Mouse (Mus musculus): ENCODE measurements around the gene D930048N14Rik.
A peak's percentile ranks its signal among the peaks of the same experiment; 100 is the strongest.
"Not testable (repeated sequence)": the region's sequence is repeated elsewhere in the genome, so short reads cannot be mapped to it uniquely, and the experiment has no call there.

Gene D930048N14Rik

DNA sequence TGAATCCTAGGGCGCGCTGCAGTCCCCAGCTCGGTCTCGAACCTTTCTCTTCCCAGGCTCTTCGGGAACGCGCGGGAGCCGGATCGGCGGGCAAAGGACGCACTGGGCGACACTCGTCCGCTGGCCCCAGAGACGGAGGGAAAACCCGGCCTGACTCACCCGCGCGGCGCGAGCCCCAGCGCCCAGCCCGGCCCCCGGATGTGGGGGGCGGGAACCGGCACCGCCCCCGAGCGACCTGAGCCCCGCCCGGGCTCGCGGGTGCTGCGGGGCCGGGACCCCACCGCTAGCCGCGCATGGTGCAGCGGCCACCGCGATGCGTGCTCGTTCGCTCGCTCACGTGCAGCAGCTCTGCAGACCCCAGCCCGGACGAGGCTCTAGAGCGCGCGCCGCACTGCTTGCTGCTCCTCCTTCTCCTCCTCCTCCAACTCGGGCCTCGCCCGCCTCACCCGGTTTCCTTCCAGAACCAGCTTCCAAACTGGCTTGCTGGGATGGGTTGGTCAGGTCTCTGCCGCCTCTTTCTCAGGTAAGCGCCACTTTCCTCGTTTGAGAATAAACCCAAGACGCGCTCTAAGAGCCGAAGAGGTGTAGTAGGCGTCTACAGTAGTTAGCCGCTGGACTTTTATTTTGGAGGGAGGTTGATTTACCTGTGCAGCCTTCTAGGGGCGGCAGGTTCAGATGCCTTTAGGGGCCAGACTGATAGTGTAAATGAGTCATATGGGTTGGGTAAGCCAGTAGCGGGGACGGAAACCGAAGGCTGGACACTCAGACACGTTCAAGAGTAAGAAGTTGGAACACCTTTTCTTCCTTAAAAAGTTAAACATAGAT, at the start of gene D930048N14Rik, which contains the start of gene N4bp3:
TSS of gene D930048N14Rik (plus strand) at position 264 of the 825 bp plus-strand sequence.
TSS of gene N4bp3 (minus strand) at position 152 of the 825 bp plus-strand sequence.
- DNase-seq (ENCODE audit: low read depth, low spot score), result no peak

DNA sequence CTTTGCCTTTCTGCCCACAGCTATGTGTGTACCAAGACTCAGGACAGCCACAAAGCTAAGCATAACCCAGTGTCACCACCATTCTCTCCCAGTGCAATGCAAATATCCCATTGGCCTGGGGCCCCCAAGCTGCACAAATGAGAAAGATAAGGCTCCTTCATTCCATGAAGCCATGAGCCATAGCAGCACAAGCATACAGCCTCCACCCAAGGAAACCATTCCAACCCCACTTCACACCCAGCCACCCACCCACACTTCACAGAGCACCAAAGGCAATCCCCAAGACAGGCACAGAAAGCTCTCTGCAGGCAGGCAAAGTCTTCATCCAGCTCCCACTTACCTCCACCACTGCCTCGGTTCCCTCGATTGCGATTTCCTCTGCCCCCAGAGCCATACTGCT, 48.5 kb upstream of the D930048N14Rik start:
- DNase-seq (ENCODE audit: low read depth, low spot score), result no peak

DNA sequence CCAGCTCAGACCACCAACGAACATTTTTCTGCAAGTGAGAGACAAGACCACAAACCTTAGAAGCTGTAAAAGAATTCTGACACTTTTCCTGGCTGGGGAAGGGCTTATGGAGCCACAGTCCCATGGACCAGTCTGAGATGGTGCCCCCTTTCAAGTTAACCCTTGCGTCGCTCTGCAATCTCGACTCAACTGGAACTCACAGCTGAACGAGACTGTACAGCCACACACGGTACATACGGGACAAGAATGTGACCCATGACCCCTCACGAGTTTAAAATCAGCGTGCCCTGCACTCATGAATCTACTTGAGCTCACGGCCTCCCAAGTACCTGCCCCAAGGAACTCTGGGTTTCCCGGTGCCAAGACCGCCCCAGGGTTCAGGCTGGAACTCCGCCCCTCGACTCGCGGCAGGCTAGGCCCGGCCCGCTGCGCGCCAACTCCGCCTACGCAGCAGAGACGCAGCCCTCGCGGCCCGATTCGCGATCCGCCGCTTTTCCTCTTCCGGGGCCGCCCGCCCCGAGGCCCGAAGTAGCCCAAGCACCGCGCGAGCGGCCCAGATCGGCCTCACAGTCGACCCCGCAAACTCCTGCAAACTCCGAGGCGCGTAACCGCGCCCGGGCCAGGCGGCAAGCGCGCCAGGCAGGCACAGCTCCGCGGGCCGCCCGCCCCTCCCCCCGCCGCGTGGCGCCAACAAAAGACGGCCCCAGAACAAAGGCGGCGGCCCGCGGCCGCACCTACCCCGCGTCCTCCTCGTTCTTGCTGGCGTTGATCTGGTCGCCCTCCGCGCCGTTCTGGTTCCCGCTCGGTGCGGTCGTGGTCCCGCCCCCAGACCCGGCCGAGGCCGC, 44.9 kb upstream of the D930048N14Rik start:
- peak; percentile 47 for DNase-seq (ENCODE audit: low read depth, low spot score)

DNA sequence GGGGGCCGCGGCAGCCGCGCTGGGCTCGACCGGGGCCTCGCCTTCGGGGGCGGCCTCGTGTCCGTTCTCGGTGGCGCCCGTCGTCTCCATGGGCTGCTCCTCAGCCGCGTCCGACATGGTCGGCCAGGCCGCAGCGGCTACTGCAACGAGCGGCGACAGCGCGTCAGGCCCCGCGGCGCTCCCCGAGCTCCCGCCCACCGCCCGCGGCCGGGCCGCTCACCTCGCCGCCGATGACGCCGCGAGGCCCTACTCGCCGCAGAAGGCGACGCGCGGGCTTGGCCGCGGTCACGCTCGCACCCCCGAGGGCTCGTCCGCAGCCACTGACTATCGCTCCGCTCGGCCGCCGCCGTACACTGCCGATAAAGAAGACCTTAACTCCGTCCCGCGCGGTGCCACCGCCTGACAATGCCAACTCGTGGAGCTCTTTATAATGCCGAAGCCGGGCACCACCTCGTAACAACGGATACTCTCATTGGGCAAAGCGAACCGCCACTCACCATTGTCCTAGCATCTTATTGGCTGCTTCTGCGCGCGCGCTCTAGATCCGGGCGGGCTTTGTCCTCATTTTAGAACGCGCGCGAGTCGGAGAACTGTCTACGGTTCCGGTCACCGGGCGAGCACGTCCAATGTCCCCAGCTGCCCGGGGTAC, 44.2 kb upstream of the D930048N14Rik start, which contains the start of gene Hnrnpab:
TSS of gene Hnrnpab (minus strand) at position 401 of the 649 bp plus-strand sequence.
- peak; percentile 97 for DNase-seq (ENCODE audit: low read depth, low spot score)

DNA sequence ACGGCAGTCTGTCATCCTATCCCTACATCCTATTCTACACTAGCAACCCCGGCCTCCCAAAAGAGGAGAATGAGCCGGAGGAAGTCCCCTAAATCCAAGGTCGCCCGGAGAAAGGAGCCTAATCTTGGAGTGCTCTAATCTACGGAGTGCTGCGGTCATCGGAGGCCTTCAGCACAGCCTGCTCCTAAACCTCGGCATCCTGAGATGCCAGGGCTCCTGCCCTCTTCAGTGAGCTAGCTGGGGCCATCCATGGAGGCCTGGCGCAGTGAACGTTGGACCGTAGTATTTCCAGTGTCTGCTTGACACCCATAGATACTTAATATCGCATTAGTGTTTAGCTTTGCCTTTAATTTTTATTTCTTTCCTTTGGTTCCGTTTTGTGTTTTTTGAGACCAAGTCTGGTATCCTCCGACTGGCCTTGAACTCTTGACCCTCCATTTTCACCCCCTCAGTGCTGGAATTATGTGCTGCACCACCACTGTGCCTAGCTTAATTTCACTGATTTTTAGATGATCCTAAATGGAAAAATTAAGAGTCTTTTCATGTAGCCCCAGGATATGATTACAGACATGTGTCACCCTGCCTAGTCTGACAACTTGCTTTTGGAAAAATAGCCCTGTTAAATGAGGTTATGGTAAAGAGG, 43.5 kb upstream of the D930048N14Rik start:
- no peak for DNase-seq (ENCODE audit: low read depth, low spot score)

DNA sequence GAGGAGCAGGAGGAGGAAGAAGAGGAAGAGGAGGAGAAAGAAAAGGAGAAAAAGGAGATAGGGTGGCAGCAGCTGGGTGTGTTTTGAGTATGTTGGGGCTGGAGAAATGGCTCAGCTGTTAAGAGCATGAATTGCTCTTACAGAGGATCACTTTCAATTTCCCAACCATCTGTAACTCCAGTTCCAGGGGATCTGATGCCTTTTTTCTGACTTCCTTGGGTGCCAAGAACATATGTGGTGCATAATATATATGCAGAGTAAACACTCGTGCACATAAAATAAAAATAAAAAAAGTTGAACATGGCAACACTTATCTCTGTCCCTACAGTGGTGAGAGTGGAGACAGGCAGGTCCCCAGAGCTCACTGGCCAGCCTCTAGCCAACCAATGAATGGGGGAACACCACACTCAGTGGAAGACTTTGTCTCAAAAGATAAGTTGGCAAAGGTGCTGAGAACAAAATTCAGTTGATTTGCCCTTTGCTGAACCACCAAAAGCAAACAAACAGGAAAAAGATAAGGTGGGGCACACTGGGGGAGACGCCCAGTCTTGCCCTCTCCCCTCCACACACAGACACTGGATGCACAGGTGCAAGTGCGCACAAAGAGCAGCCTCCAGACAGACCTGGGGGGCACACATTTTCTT, 41.4 kb upstream of the D930048N14Rik start:
- no peak for DNase-seq (ENCODE audit: low read depth, low spot score)

DNA sequence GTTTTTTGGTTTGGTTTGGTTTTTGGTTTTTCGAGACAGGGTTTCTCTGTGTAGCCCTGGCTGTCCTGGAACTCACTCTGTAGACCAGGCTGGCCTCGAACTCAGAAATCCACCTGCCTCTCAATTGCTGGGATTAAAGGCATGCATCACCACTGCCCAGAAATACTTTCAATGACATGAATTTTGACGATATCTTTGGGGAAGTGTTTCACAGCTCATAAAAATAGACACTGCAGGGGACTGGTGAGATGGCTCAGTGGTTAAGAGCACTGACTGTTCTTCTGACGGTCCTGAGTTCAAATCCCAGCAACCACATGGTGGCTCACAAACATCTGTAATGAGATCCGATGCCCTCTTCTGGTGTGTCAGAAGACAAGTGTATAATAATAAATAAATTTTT, 40.8 kb upstream of the D930048N14Rik start:
- DNase-seq (ENCODE audit: low read depth, low spot score), result not testable (repeated sequence)

DNA sequence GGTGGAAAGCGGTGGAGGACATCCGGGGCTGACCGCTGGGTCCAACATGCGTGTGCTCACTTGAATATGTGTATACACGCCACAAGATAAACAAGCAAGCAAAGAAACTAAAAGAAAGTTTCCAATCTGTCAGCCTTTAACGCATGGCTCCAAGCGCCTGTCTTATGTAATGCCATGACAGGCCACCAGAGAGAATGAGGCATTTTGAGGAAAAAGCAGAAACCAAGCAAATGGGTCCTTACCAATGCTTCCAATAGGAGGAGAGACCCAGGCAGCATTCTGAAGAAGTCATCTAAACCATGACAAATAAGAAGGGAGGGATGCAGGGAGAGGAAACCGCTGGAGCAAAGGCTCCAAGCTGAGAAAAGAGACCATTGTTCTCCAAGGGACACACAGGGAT, 36.5 kb upstream of the D930048N14Rik start:
- DNase-seq (ENCODE audit: low read depth, low spot score), result no peak

DNA sequence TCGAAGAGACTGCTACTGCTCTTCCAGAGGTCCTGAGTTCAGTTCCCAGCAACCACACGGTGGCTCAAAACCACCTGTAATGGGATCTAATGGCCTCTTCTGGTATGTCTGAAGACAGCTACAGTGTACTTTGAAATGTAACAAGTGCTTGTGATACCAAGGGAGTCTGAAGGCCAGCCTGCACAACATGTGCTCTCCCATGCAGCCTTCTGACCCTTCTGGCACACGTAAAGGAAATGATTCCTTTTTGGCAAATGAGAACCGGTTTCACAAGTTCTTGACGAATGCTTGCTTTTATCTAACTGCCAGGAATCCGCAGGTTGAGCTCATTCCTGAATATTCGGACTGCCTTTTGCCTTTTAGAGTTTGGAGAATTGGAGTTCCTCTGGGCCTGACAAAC, 35.6 kb upstream of the D930048N14Rik start:
- no peak for DNase-seq (ENCODE audit: low read depth, low spot score)

DNA sequence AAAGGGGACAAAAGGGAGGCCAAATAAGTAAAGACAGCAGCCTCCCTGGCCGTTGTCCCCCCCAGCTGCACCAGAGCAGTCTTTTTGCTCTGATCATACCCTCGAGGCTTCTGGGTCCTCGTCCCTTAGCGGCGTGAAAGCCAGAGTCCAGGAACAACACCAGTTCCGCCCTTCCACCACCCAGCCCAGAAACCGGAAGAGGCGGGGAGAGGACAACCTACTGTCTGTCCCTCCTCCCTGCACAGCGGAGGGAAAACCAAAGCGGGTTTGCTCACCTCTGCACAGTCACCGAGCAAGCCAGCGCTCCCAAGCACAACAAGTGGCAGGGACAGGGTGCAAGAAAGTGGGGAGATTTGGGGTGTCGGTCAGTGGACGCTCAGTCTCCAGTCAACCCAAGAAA, 35.2 kb upstream of the D930048N14Rik start:
- DNase-seq (ENCODE audit: low read depth, low spot score), result no peak

DNA sequence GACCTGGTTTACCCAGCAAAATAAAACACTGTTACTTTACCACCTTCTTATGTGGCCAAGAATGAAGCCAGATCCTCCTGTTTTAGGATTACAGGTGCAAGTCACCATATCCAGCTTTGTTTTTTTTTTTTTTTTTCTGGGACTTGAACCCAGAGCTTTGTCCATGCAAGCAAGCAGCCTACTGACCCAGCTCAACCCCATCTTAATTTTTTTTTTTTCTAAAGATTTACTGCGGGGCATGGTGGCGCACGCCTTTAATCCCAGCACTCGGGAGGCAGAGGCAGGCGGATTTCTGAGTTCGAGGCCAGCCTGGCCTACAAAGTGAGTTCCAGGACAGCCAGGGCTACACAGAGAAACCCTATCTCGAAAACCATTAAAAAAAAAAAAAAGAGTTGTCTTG, 34.6 kb upstream of the D930048N14Rik start:
- DNase-seq (ENCODE audit: low read depth, low spot score), result not testable (repeated sequence)

DNA sequence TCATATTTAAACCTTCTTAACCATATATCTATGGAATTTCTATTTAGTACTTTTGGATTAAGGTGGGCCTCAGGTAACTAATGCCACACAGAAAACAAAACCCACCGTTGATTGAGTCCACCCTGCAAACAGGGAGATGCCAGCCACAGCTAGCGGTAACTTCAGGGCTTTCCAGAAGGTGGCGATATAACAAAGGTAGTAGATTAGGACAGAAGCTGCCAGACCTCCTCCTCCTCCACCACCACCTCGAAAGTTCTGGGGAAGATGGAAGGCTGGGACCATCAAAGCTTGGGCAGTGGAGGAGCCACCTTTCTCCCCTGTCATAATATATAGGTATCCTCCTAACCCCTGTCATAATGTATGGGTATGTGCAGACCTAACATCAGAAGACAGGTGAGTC, 33.1 kb upstream of the D930048N14Rik start:
- DNase-seq (ENCODE audit: low read depth, low spot score), result peak; percentile 60

DNA sequence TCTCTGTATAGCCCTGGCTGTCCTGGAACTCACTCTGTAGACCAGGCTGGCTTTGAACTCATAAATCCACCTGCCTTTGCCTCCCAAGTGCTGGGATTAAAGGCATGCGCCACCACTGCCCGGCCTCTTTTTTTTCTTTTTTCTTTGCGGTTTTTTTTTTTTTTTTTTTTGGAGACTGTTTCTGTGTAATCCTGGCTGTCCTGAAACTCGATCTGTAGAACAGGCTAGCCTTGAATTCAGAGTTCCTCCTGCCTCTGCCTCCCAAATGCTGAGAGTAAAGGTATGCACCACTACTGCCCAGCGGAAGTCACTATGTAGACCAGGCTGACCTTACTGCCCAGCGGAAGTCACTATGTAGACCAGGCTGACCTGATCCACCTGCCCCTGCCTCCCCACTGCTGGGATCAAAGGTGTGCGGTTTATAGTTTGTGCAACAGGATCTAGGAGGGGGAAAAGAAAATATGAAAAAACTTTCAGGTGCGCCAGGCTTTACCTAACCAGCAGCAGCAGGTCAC, 31.8 kb upstream of the D930048N14Rik start:
- DNase-seq (ENCODE audit: low read depth, low spot score), result no peak

DNA sequence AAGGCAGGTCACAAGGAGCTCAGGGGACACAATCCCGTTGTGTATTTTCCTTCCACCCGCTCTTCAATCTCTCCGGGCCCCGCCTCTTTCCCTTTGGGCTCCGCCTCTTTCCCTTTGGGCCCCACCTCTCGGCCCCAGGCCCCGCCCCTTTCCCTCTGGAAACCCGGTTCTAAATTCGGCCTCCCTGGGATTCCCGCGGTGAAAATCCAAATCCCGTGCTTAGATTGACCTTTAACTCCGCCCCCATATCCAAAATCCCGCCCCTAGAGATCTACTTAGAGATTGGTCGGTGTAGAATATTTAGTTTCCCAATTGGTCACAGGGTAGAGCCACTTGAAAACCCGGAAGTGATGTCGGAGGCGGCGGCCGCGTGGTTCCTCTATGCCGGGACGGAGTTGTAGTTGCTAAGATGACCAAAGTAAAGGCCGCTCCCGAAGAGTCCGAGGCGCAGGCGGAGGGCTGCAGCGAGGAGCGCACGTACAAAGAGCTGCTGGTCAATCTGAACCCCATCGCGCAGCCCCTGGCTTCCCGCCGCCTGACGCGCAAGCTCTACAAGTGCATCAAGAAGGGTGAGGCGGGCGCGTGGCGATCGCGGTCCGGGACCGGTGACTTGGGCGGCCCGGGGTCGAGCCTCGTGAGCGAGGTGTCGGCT, 31.2 kb upstream of the D930048N14Rik start, which contains the start of gene Nhp2:
TSS of gene Nhp2 (plus strand) at position 327 of the 652 bp plus-strand sequence.
- peak; percentile 99 for DNase-seq (ENCODE audit: low read depth, low spot score)

DNA sequence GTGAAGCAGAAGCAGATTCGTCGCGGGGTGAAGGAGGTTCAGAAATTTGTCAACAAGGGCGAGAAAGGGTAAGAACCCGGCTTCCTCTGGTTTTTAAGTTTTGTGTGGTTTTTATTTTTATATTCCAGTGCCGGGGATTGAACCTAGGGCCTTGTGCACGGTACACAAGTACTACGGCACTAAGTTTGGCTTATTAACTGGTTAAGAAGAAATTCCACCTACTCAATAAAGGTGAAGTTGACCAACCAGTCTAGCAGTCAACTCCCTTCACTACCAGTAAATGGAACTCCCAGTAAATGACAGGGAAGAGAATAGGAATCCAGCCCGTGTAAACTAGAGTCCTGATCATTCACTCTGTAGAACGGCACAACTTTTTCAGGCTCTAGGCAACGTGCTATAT, 30.7 kb upstream of the D930048N14Rik start:
- DNase-seq (ENCODE audit: low read depth, low spot score), result no peak

DNA sequence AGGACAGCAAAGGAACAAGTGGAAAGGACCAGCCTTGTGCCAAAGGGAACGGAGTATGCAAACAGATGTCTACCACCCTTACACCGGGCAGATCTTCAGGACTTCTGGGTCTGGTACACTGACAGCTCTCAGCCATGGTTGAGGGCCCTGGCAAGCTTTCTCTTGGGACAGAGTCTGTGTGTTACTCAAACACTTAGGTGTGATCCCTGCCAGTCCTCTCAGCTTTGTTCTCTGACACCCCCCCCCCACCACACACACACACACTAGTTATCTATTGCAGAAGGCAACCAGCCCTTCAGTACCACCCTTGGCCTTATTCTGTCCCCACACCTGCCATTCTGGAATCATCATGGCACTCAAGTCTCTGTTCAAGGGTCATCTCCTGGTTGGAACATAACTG, 29.0 kb upstream of the D930048N14Rik start:
- no peak for DNase-seq (ENCODE audit: low read depth, low spot score)

DNA sequence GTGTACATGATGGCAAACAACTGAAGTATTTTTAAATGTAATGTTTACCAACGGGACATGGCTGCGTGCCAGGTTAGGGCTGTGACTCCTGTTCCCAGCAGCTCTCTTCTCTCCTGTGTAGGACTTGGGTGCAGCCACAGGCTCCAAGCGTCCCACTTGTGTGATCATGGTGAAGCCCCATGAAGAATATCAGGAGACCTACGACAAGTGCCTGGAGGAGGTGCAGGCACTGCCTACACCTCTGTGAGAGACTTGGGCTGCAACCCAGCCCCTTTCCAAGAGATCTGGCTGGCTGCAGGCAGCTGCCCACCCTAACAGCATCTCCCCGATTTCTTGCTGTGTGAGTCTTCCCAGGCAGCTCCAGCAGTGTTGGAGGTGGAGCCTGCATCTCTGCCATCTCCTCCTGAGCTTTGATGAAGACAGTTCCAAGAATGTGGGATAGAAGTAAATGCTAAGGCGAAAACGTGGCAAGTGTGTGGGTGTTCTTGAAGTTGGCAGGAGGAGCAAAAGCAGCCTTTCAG, 27.7 kb upstream of the D930048N14Rik start:
- no peak for DNase-seq (ENCODE audit: low read depth, low spot score)

DNA sequence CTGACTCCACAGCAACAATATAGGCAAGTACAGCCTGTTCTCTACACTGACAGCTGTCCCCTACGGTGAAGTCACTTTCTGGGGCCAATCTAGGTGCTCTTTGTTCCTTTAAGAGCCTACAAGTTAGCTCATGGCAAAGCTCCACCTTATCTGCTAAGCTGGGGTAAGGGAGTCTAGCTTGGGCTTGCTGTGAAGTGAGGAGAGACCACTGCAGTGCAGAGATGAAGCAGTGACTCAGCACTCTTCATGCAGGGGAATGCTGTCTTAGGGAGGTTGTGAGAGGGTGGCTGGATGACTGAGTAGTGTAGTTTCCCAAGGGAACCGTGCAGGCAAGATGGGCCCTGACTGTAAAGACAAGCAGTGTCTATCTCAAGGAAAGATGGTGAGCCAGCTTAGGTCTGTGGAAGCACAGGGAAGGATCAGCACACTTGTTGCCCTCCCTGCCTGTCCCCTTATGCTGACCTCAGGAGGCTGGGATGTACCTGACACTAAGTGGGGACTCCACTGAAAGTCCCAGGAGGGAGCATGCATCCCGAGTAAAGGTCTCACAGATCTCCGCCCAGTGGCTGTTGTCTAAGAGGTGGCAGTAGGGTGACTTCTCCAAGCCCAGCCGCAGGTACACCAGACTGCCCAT, 25.4 kb upstream of the D930048N14Rik start:
- no peak for DNase-seq (ENCODE audit: low read depth, low spot score)

DNA sequence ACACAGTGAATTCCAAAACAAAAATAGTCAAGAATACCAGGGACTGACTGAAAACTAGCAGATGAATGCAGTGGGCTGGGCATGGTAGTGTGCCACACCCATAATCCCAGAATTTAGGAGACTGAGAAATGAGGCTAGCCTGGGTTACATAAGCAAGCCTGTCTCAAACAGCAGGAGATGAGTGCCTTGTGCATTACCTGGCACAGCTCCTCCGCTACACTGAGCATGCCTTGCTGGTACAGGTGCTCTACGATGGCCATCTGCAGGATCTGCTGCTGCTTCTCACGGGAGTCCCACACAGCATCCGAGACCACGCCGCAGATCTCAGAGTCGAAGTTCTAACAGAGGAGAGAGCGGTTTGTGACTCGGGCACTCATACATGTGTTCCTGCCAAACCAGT, 23.3 kb upstream of the D930048N14Rik start:
- DNase-seq (ENCODE audit: low read depth, low spot score), result no peak
